Mouse (Mus musculus): Measurements from ENCODE around the gene Srcin1.
A peak's percentile ranks its signal among the peaks of the same experiment; 100 is the strongest.

The Srcin1 gene

DNA sequence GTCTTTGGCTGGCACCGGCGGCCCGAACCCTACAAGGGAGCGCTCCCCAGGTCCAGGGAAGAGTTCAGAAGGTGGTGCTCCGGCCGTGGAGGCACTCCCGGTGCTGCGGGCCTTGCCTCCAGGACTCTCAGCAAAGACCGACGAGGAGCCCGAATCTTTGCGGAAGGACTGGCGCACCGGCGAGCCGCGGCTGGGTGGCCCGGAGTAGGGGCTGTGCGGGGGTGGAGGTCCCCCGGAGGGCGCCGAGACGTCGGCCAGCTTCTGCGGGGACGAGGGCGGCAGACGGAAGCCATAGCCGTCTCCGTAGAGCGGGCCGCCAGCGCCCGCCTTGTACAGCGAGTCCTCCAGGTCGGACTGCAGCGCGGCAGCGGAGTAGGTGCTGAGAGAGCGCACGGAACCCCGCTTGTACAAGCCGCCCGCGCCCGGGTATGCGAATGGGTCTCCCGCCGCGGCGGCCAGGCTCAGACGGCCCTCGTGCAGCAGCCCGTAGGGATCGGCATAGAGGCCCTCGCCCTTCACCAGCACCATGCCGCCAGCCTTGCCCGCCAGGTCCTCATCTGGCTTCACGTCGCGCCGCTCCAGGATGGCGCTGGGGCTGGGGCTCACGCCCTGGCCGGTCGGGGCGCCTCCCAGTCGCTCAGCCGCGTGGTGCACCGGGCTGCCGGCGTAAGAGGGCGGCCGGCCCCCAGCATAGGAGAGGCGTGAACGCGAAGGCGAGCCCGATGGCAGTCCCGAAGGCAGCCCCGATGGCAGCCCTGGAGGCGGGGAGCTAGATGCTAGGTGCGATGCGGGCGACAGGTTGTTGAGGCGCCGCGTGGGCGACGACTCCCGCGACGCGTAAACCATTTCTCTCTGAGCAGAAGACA lies 41.3 kb downstream of the Srcin1 start:
- DNase-seq (ENCODE audit: low read depth, low spot score) = no peak

DNA sequence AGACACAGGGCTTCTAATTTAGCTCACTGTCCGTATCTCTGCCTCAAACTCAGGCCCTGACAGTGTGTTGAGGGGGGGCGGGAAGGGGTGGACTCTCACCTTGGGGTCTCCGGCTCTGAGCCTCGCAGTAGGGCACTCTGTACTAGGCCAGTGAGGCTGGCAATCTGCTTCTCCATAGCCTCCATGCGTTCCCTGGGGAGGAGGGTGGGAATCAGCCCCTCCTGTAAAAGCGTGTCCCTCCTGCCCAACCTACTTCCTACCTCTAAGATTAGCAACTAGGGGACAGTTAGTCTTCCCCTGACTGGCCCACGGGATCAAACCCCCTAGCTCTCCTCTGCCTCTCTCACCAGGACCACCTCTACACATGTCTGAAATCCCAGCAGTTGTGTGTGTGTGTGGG lies 42.3 kb downstream of the Srcin1 start:
- DNase-seq (ENCODE audit: low read depth, low spot score) = no peak

DNA sequence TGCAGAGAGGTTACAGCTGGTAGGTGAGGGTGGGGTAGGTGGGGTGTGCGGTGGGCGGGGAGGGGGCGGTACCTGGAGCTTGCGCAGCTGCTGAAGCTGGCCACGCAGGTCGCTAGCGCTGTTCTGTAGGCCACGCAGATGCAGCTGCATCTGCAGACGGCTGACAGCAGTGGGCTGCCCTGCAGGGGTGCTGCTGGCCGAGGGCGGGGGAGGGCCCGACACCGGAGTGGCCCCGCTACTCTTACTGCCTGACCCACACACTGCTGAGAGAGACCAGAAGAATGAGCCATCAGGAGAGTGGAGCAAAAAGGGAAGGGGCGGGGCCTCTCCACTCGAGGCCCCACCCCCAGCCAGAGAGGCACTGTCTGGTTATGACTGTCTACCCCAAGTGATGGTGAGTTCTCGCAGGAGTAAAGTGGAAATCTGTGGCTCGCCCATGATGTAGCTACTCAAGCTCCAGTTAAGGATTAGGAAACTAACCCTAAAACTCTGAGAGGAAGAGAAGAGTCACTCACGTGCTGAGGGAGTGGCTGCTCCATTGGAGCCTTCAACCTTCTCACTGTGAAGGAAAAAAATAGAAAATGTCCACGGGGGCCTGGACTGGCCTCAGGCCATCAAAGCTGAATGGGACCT lies 42.9 kb downstream of the Srcin1 start:
- no peak for DNase-seq (ENCODE audit: low read depth, low spot score)

DNA sequence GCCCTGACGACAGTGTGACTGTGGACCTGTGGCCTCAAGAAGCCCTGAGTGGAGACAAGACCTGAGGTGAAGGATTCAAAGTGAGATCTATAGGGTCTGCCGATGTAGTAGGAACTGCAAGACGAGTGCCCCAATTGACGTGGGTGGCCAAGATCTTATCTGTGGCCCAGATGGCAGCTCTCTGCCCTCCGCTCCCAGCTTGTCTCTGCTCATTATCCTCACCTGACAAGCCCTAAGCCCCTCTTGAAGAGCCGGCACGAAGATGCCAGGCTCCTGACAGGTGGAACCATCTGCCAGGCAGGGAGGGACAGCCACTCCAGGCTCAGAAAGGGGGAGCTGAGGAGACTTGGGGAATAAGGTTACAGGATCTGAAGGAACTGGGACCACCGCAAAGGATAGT lies 43.6 kb downstream of the Srcin1 start:
- DNase-seq (ENCODE audit: low read depth, low spot score) = peak; percentile 62

DNA sequence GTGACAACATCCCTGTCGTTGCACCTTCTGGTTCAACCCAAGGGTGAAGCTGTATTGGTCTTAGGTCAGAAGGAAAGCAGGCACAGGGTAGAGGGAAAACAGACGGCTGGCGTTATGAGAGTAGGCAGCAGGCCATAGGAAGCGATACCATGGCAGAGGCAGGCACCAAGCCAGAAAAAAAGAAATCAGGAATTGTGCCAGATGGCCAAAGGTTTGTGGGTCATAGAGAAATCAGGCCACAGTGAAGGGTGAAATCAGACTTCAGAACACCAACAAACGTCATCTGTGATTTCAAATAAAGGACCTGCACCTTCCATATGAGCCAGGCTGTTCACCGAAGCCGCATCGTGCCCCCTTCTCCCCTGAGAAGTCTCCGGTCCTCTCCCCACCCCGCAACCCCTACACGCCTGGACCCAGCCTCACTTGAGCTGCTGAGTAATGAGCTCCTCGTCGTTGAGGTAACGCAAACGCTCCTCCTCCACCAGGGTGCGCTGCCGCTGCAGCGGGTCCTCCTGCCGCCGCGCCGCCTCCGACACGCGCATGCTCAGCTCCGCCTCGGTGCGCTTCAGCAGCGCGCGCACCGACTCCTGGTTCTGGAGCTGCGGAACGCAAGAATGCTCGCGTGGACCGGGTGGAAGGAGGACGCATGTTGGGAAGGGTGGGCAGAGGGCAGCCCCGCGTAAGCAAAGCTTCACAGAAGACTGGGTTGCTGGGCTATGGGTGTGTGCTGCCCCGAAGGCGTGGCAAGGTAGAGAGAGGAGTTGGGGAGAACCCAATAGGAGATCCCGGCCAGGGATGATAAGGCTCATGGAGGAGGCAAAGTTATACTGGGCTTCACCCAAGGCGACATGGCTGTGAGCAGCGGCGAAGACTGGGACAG lies 44.4 kb downstream of the Srcin1 start:
- peak; percentile 90 for DNase-seq (ENCODE audit: low read depth, low spot score)

DNA sequence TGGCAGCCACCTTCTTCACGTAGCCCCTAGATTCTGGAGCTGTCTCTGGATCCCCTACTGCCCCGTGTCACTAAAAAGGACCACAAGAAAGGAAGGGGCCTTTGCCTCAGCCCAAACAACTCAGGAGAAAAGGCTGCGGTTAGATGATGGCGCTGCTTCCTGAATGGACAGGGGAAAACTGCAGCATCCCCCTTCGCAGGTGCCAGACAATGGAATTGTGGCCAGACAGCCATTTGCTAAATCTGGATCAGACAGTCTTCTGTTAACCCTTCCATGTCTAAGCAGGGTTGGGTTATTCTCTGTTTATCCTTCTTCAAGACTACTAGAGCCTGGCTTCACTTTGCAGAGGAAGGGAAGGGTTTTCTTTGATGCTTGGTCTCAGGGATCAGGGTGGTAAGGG lies 45.0 kb downstream of the Srcin1 start:
- no peak for DNase-seq (ENCODE audit: low read depth, low spot score)

DNA sequence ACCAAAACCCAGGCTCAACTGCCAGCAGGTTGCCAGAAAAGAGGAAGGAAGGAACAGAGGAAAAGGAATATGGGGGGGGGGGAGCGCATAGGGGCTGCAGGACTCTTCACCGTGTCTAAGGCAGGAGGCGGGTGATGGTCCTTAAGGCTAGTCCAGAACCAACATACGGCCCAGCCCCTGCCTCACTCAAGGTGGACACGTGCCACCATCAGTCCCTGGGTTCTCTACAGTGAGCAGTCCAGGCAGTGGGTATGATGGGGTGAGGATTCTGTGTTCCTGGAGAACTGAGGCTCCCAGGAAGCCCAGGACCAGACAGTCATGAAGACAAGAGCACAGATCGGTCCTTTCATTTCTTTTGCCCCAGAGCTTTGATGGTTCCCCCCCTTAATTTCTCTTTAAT lies 45.9 kb downstream of the Srcin1 start:
- no peak for DNase-seq (ENCODE audit: low read depth, low spot score)

GRCm38 (mm10) chr11:97528282-97528808 lies 47.6 kb downstream of the Srcin1 start:
- DNase-seq (ENCODE audit: low read depth, low spot score) = no peak

- DNase-seq (ENCODE audit: low read depth, low spot score) = no peak
Observed at GRCm38 (mm10) chr11:97525313-97525712, 50.7 kb downstream of the Srcin1 start.

DNA sequence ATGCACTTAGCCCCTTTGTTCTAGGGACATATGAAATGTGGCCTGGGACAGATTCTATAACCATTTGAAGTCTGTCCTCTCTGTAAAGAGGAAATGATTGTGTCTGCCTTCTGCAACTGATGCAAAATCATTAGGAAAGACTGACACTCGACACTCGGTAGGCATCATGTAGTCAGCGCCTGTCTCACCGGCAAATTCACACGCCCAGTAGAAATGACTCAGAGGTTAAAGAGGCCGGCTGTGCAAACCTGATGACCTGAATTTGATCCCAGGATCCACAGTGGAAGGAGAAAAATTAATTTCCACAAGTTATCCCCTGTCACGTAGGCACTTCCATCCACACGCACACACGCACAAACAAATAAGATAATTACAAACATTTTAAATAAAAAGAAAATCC lies 51.7 kb downstream of the Srcin1 start:
- no peak for DNase-seq (ENCODE audit: low read depth, low spot score)

- DNase-seq (ENCODE audit: low read depth, low spot score) = no peak
Observed at GRCm38 (mm10) chr11:97523827-97524261, 52.1 kb downstream of the Srcin1 start.

DNA sequence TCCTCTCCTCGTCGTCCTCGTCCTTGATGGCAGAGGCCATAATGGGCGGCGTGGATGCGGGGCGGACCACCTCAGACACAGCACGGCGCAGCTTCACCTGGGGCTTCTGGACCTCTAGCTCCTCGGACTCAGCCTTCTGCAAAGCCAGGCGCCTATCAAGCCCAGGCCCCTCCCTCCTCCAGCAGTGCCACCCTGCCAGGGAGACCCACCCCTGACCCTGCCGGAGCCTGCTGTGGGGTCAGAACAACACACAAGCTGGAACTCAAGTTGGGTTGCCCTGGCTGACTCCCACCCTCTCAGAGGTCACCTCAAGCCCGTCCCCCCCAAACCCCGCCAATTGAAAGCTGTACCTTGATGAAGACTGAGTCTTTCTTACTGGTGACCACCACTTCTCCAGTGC lies 52.9 kb downstream of the Srcin1 start:
- DNase-seq (ENCODE audit: low read depth, low spot score) = no peak

GRCm38 (mm10) chr11:97521741-97522474 lies 54.1 kb downstream of the Srcin1 start:
- DNase-seq (ENCODE audit: low read depth, low spot score) = no peak

GRCm38 (mm10) chr11:97520541-97520940 lies 55.4 kb downstream of the Srcin1 start:
- DNase-seq (ENCODE audit: low read depth, low spot score) = no peak

DNA sequence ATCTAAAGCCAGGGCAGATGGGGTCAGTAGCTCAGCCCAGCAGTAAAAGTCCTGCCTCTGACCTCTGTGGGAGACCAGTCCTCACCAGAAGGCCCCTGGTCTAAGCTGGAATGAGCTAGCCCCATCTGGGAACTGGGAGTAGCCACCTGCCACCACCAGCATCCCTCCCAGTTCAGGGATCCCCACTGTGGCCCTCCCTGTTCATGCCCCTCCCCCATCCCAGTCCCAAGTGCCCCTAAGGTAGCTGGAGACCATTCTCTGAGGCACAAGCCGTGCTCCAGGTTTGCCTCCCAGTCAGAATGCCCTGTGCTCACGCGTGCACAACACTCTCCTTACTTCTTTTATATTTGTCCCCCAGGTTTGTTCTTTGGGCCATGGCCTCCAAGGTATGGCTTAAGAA lies 62.9 kb downstream of the Srcin1 start:
- no peak for DNase-seq (ENCODE audit: low read depth, low spot score)

- no peak for DNase-seq (ENCODE audit: low read depth, low spot score)
Observed at GRCm38 (mm10) chr11:97512511-97512910, 63.5 kb downstream of the Srcin1 start.

DNA sequence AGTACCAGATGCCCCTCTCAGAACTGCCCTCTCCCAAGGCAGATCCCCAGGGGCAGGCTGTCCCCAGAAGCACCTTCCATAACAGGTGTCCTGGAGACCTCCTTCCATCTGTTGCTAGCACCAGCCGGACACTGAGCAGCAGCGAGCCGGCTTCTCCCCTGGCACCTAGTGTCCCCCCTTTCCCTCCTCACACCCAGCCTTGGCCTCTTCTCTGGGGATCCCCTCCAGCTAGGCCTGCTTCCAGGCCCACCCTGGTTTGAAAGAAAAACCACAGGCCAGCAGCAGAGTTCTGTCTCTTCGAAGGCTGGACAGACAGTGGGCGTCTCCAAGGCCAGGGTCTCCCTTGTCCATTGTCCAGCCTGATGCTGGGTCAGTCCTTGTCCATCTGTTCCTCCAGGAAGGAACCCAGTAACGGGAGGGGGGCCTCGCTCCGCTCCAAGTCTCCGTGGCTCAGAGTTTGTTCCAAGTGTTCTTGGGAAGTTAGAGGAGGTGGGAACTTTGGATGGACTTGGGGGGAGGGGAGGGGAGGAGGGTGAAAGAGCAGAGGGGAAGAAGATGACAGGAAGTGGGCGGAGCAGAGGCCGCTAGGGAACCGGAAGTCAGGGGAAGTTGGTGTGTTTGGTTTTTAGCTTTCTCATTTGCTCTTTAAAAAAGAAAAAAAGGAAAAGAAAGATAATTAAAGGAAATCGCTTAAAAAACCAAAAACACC lies 64.2 kb downstream of the Srcin1 start:
- no peak for DNase-seq (ENCODE audit: low read depth, low spot score)

GRCm38 (mm10) chr11:97510966-97511660 lies 64.9 kb downstream of the Srcin1 start:
- no peak for DNase-seq (ENCODE audit: low read depth, low spot score)

- DNase-seq (ENCODE audit: low read depth, low spot score) = no peak
Observed at GRCm38 (mm10) chr11:97509715-97510485, 66.1 kb downstream of the Srcin1 start.

Data from retina, postnatal 7 days (tissue).